Mouse (Mus musculus) forebrain, embryonic 11.5 days (tissue): ENCODE measurements around the gene Cyp2d26. TPM values are rescaled to one million over a fixed set of nuclear protein-coding genes. Genes with fewer than 3 reads are reported as not detected.

Source experiments
- ATAC-seq: fragments of 200-750 bp; cut with Nextera tagmentation; replicated peaks from 2 replicates; pipeline ENCODE4 v1.8.0; 2017; ENCODE audit warnings: moderate TSS enrichment; ENCODE audit not compliant: low FRiP score
- DNase-seq: peaks from one replicate; pipeline ENCODE4 v3.0.0-alpha.2; 2017; ENCODE audit warnings: low spot score
- H3K27ac ChIP-seq: fragments of 300-500 bp; sonication (generic); 2 replicates; pipeline ENCODE4 v1.5.1; 2014; ENCODE audit warnings: low read depth, low read length
- H3K27me3 ChIP-seq: fragments of 300-500 bp; sonication (generic); 2 replicates; pipeline ENCODE4 v1.6.1; 2014; ENCODE audit warnings: mild to moderate bottlenecking, low read length, mixed read lengths; ENCODE audit not compliant: control insufficient read depth, insufficient read depth
- H3K36me3 ChIP-seq: fragments of 300-500 bp; sonication (generic); 2 replicates; pipeline ENCODE4 v1.6.1; 2014; ENCODE audit warnings: mild to moderate bottlenecking, low read length, moderate library complexity, mixed read lengths; ENCODE audit not compliant: control insufficient read depth, insufficient read depth
- H3K4me1 ChIP-seq: fragments of 300-500 bp; sonication (generic); replicated peaks from 2 replicates; pipeline ENCODE4 v1.6.1; 2014; ENCODE audit warnings: low read length, mixed read lengths; ENCODE audit not compliant: control insufficient read depth, insufficient read depth
- H3K4me2 ChIP-seq: fragments of 300-500 bp; sonication (generic); 2 replicates; pipeline ENCODE4 v1.6.1; 2014; ENCODE audit warnings: low read depth, mild to moderate bottlenecking, low read length, moderate library complexity, mixed read lengths; ENCODE audit not compliant: severe bottlenecking
- H3K4me3 ChIP-seq: fragments of 300-500 bp; sonication (generic); 2 replicates; pipeline ENCODE4 v1.5.1; 2014; ENCODE audit warnings: low read depth, low read length
- H3K9ac ChIP-seq: fragments of 300-500 bp; sonication (generic); 2 replicates; pipeline ENCODE4 v1.6.1; 2014; ENCODE audit warnings: low read length
- H3K9me3 ChIP-seq: fragments of 300-500 bp; sonication (generic); 2 replicates; pipeline ENCODE4 v1.6.1; 2016; ENCODE audit warnings: low read length, mixed read lengths; ENCODE audit not compliant: control insufficient read depth
- WGBS: fragments of 180-500 bp; shearing (Covaris S2); extraction: QIAGEN DNeasy Blood & Tissue Kit; methylation state at CpG from one replicate; pipeline ENCODE4 v1.1.7; 2014; 5-methylcytosine and 5-hydroxymethylcytosine counted together
- polyA plus RNA-seq: library from polyadenylated mRNA; unstranded; fragments of >200 nt; fragmentation: Nextera tagmentation; extraction: Ambion mirVana; gene quantifications from 2 replicates; pipeline ENCODE4 v1.2.1, GENCODE M21; 2014

Cyp2d26 gene
- not detected in 2 replicates for polyA plus RNA-seq

DNA sequence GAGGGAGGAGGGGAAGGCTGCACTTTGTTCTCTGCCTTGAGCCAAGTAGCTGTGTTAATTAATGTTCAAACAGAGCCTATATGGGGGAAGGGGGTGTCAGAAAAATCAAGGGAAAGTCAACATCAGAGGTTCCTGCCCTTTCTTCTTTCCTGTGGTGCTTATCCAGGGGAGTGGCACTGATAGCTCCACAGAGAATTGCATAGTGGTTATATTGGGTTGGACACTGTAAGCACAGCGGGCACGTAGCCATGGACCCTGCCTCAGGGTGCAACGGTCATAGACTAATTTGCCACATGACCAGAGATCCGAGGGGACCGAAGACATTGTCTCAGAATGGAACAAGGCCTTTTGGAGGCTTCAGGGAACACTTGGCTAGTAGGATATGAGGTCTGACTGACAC is at the start of gene Cyp2d26:
Gene Cyp2d26, minus strand, starts transcription at position 18 of the 400 bp plus-strand sequence.
- no peaks in the 10 kb centered on the region for H3K9me3 ChIP-seq
- no peak within 1 kb of the TSS for H3K9ac ChIP-seq
- no peak for ATAC-seq
- no peak within 1 kb of the TSS for H3K4me3 ChIP-seq
- WGBS = 89% methylated on average over 5 of the region's 5 CpGs
- H3K36me3 ChIP-seq = no peaks in the 10 kb centered on the region
- no peak within 1 kb of the TSS for H3K4me2 ChIP-seq
- DNase-seq = no peak
- no peaks in the 10 kb centered on the region for H3K4me1 ChIP-seq
- H3K27me3 ChIP-seq = no peaks in the 10 kb centered on the region
- H3K27ac ChIP-seq = no peak within 1 kb of the TSS

DNA sequence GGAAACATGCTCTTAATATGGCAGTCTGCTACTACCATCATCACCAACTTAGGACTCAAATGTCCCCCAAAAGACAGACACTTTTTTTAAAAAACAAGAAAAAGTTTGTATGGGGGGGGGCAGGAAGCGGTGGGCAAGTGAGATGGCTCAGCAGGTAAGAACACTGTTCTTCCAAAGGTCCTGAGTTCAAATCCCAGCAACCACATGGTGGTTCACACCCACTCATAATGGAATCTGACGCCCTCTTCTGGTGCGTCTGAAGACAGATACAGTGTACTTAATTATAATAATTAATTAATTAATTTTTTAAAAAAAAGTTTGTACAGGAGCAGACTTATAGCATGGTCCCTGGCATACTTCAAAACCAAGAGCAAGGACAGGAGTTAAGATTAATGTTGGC is 45.1 kb upstream of the Cyp2d26 start:
- H3K4me3 ChIP-seq = no peak overlapping the region
- no peak overlapping the region for H3K27ac ChIP-seq
- H3K9me3 ChIP-seq = no peaks in the 10 kb centered on the region
- no peak overlapping the region for H3K4me2 ChIP-seq
- H3K9ac ChIP-seq = no peak overlapping the region
- H3K36me3 ChIP-seq = no peaks in the 10 kb centered on the region; the same call in 1 of the 2 replicates
- H3K4me1 ChIP-seq = no peaks in the 10 kb centered on the region
- no peaks in the 10 kb centered on the region for H3K27me3 ChIP-seq
- 96% methylated on average over 3 of the region's 3 CpGs for WGBS
- DNase-seq (no peak), ATAC-seq (no peak)

DNA sequence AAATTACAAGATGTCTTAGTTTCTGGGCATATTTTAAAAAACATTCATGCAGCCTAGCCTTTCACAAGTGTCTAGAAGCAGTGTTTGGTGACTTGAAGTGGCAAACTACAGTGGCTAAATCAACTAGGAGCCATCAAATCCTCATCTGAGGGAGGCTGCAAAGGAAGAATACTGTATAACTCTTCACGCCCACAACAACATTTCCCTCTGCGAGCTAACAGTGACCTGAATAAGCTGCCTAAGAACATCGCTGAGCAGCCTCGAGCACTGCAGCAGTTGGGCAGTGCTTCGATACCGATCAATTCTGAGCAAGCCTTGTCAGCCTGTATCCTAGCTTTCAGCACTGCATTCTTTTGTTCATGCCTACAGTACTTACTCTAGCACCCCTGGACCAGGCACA is 35.8 kb upstream of the Cyp2d26 start:
- 92% methylated on average over 6 of the region's 6 CpGs for WGBS
- Histone ChIP-seq H3K27ac (no peak overlapping the region), H3K27me3 (no peaks in the 10 kb centered on the region), H3K4me1 (no peaks in the 10 kb centered on the region), H3K4me3 (no peak overlapping the region), H3K36me3 (no peaks in the 10 kb centered on the region), H3K9ac (no peak overlapping the region), H3K9me3 (no peaks in the 10 kb centered on the region), H3K4me2 (no peak overlapping the region)
- no peak for DNase-seq
- ATAC-seq = no peak

DNA sequence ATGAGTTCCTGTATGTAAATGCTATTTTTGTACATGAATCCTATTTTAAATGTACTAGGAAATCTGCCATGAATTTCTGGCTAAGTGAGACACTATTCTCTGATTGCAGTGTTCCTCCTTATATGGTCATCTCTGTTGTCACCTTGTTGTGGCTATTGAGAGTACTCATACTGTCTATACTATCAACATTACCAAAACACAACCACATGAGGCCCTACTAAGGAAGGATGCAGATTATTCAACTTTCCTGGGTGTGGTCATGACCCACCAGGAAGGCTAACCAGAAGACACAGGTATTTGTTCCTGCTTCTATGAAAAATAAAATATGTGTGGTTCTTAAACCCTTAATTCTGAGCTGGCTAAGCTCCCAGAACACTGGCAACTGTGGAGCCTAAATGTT is 31.8 kb upstream of the Cyp2d26 start:
- Histone ChIP-seq H3K27ac (no peak overlapping the region), H3K27me3 (no peaks in the 10 kb centered on the region), H3K4me2 (no peak overlapping the region), H3K4me3 (no peak overlapping the region), H3K9ac (no peak overlapping the region), H3K9me3 (no peaks in the 10 kb centered on the region), H3K36me3 (no peaks in the 10 kb centered on the region), H3K4me1 (peaks cover 2% of the 10 kb centered on the region; the same call in 1 of the 2 replicates)
- DNase-seq (no peak), ATAC-seq (no peak)

DNA sequence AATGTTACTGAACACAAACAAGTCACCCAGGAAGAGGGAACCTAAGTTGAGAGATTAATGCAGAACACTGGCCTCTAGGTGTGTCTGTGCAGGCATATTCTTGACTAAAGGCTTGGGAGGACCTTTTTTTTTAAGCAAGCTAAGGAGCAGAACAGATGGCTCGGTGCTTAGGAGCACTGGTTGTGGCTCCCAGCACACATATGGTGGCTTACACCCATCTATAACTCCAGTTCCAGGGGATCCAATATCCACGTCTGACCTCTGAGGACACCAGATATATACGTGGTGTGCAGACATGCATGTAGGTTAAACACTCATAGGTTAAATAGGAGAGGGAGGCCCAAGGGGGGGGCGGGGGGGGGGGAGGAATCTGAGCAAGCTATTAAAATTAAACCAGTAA is 28.3 kb upstream of the Cyp2d26 start:
- no peak overlapping the region for H3K27ac ChIP-seq
- 82% methylated on average over 3 of the region's 4 CpGs for WGBS
- peaks cover 2% of the 10 kb centered on the region; the same call in 1 of the 2 replicates for H3K4me1 ChIP-seq
- ATAC-seq (no peak), DNase-seq (no peak)
- no peak overlapping the region for H3K4me3 ChIP-seq
- H3K4me2 ChIP-seq = no peak overlapping the region
- H3K27me3 ChIP-seq = no peaks in the 10 kb centered on the region
- no peak overlapping the region for H3K9ac ChIP-seq
- H3K36me3 ChIP-seq = no peaks in the 10 kb centered on the region
- H3K9me3 ChIP-seq = no peaks in the 10 kb centered on the region

DNA sequence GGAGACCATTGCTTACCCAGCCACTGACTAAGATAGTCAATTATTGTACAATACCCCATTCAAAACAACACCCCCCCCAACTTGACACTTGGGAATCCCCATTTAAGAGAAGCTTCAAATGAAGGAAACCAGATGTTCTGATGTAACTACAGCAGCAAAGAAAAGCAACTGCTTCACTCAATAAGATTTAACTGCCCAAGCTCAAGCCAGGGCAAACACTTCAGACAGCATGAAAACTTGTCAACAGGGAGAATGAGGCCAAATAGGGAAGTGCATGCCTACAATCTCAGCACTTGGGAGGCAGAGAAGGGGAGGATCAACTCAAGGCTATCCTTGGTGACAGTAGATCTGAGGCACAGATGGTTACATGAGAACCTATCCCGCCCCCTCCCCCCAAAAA is 27.6 kb upstream of the Cyp2d26 start:
- H3K9me3 ChIP-seq = no peaks in the 10 kb centered on the region
- no peak for DNase-seq
- no peaks in the 10 kb centered on the region for H3K27me3 ChIP-seq
- no peak overlapping the region for H3K4me3 ChIP-seq
- WGBS = 75% methylated on average over 1 of the region's 1 CpGs
- no peak overlapping the region for H3K27ac ChIP-seq
- no peak for ATAC-seq
- H3K4me1 ChIP-seq = peaks cover 2% of the 10 kb centered on the region; the same call in 1 of the 2 replicates
- no peak overlapping the region for H3K4me2 ChIP-seq
- no peaks in the 10 kb centered on the region for H3K36me3 ChIP-seq
- no peak overlapping the region for H3K9ac ChIP-seq

DNA sequence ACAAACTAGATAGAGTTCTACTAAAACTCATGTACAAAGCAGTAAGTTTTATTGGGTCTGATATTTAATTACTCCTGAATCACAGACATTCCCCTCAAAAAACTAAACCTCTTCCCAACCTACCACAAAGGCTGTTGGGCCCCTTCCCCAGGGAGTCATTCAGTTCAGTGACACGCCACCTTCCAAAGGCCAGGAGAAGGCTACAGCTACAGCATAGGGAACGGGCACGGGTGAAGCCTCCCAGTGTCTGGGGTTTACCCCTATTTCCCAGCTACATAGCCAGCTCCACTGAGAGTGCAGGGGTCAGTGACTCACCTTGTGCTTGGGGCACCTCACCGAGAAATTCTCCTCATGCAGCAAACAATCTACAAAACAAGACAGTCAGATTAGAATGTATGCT is 21.2 kb upstream of the Cyp2d26 start:
- no peak overlapping the region for H3K9ac ChIP-seq
- ATAC-seq = no peak
- no peaks in the 10 kb centered on the region for H3K4me1 ChIP-seq
- H3K4me3 ChIP-seq = no peak overlapping the region
- H3K9me3 ChIP-seq = no peaks in the 10 kb centered on the region
- no peaks in the 10 kb centered on the region for H3K36me3 ChIP-seq
- no peak overlapping the region for H3K4me2 ChIP-seq
- no peak for DNase-seq
- WGBS = 90% methylated on average over 4 of the region's 4 CpGs
- no peak overlapping the region for H3K27ac ChIP-seq
- no peaks in the 10 kb centered on the region for H3K27me3 ChIP-seq

DNA sequence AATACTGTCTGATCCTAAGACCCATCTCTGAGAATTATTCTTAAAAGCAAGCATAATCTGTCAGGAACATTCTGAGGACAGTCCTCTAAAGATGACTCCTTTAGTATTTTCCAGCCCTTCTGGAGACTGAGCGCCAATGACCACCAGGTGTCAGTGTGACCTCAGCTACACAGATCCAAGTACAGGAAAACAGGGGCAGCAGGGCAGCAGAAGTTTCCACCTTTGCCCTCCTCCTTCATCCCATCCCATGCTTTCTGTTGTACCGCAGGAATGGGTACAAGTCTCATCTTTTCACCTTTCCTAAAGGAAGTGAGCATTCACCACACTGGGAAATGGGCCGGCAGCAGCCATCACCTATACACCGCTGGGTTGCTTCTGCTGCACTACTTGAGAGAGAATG is 20.7 kb upstream of the Cyp2d26 start:
- Histone ChIP-seq H3K9ac (no peak overlapping the region), H3K4me1 (no peaks in the 10 kb centered on the region), H3K27ac (no peak overlapping the region), H3K9me3 (no peaks in the 10 kb centered on the region), H3K27me3 (no peaks in the 10 kb centered on the region), H3K36me3 (no peaks in the 10 kb centered on the region), H3K4me2 (no peak overlapping the region), H3K4me3 (no peak overlapping the region)
- ATAC-seq (no peak), DNase-seq (peak; percentile 71)
- WGBS = 71% methylated on average over 4 of the region's 4 CpGs

DNA sequence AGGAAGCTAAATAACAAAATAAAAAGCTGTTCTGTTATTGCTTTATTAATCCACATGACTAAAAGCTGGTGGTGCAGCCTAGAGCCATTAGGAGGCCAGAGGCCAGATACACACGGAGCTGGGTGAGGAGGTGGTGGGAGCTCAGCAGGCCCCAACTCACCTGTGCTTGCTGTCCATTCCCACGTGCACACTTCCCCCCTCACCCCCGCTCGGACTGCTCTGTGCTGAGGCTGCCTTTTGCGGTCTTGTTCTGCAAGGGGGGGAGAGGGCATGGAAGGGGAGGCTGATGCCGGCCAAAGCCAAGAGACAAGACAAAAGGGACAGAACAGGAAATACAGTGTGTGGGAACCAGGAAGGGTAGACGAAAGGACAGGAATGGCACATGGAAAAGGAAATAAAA is 20.2 kb upstream of the Cyp2d26 start:
- ATAC-seq (no peak), DNase-seq (no peak)
- H3K9me3 ChIP-seq = no peaks in the 10 kb centered on the region
- no peaks in the 10 kb centered on the region for H3K4me1 ChIP-seq
- 90% methylated on average over 7 of the region's 7 CpGs for WGBS
- H3K9ac ChIP-seq = no peak overlapping the region
- H3K36me3 ChIP-seq = no peaks in the 10 kb centered on the region; the same call in 1 of the 2 replicates
- H3K27ac ChIP-seq = no peak overlapping the region
- H3K27me3 ChIP-seq = no peaks in the 10 kb centered on the region
- no peak overlapping the region for H3K4me3 ChIP-seq
- H3K4me2 ChIP-seq = no peak overlapping the region
